Mouse (Mus musculus) hindbrain, embryonic 14.5 days (tissue): ENCODE measurements around the gene Hist2h4. TPM values are rescaled to one million over a fixed set of nuclear protein-coding genes. Genes with fewer than 3 reads are reported as not detected.
A peak's percentile ranks its signal among the peaks of the same experiment; 100 is the strongest.
"Not testable (repeated sequence)": the region's sequence is repeated elsewhere in the genome, so short reads cannot be mapped to it uniquely, and the experiment has no call there.

ENCODE experiments used
- ATAC-seq: fragments of 200-750 bp; cut with Nextera tagmentation; 2 replicates; pipeline ENCODE4 v1.8.0; 2017; ENCODE audit warnings: moderate number of reproducible peaks, mild to moderate bottlenecking, moderate TSS enrichment, moderate library complexity; ENCODE audit not compliant: low FRiP score
- DNase-seq: peaks from one replicate; pipeline ENCODE4 v3.0.0-alpha.2; 2015; ENCODE audit warnings: low spot score
- H3K27ac ChIP-seq: fragments of 300-500 bp; sonication (generic); 2 replicates; pipeline ENCODE4 v1.5.1; 2014; ENCODE audit warnings: mild to moderate bottlenecking, moderate library complexity
- H3K27me3 ChIP-seq: fragments of 300-500 bp; sonication (generic); 2 replicates; pipeline ENCODE4 v1.6.1; 2014; ENCODE audit warnings: mild to moderate bottlenecking, low read length, mixed read lengths; ENCODE audit not compliant: control insufficient read depth, insufficient read depth
- H3K36me3 ChIP-seq: fragments of 300-500 bp; sonication (generic); replicated peaks from 2 replicates; pipeline ENCODE4 v1.6.1; 2014; ENCODE audit not compliant: control insufficient read depth, insufficient read depth
- H3K4me1 ChIP-seq: fragments of 300-500 bp; sonication (generic); replicated peaks from 2 replicates; pipeline ENCODE4 v1.6.1; 2014; ENCODE audit warnings: antibody characterized with exemption, low read length, mixed read lengths; ENCODE audit not compliant: control insufficient read depth, insufficient read depth
- H3K4me2 ChIP-seq: fragments of 300-500 bp; sonication (generic); replicated peaks from 2 replicates; pipeline ENCODE4 v1.6.1; 2014; ENCODE audit warnings: mild to moderate bottlenecking, moderate library complexity
- H3K4me3 ChIP-seq: fragments of 300-500 bp; sonication (generic); replicated peaks from 2 replicates; pipeline ENCODE4 v1.5.1; 2014; ENCODE audit warnings: mild to moderate bottlenecking, low read length
- H3K9ac ChIP-seq: fragments of 300-500 bp; sonication (generic); 2 replicates; pipeline ENCODE4 v1.6.1; 2014
- H3K9me3 ChIP-seq: fragments of 300-500 bp; sonication (generic); 2 replicates; pipeline ENCODE4 v1.6.1; 2016; ENCODE audit warnings: low read length; ENCODE audit not compliant: control insufficient read depth
- WGBS: fragments of 180-500 bp; shearing (Covaris S2); extraction: QIAGEN DNeasy Blood & Tissue Kit; methylation state at CpG from one replicate; pipeline ENCODE4 v1.1.7; 2014; 5-methylcytosine and 5-hydroxymethylcytosine counted together
- polyA plus RNA-seq: library from polyadenylated mRNA; unstranded; fragments of >200 nt; fragmentation: Nextera tagmentation; extraction: Ambion mirVana; gene quantifications from 2 replicates; pipeline ENCODE4 v1.2.1, GENCODE M21; 2014

Gene Hist2h4
- polyA plus RNA-seq, 1 experiment from 2014 or later: 6.0 TPM

- no peaks in the 10 kb centered on the region for H3K27me3 ChIP-seq
- peaks cover 22% of the 10 kb centered on the region for H3K4me1 ChIP-seq
- H3K4me2 ChIP-seq: peak overlapping the region; percentile 51
- no peaks in the 10 kb centered on the region for H3K36me3 ChIP-seq
- H3K27ac ChIP-seq: peak overlapping the region; percentile 80
- H3K9ac ChIP-seq: peak overlapping the region; percentile 52
- DNase-seq (no peak), ATAC-seq (no peak)
- H3K4me3 ChIP-seq: peak overlapping the region; percentile 25
- WGBS: 70% methylated on average over 9 of the region's 9 CpGs
- no peaks in the 10 kb centered on the region for H3K9me3 ChIP-seq
Observed at GRCm38 (mm10) chr3:96240799-96241197, 22.3 kb downstream of the Hist2h4 start.

- ATAC-seq: peak; percentile 92
- peak within 1 kb of the TSS; percentile 52 for H3K9ac ChIP-seq
- H3K27me3 ChIP-seq, H3K36me3 ChIP-seq, H3K9me3 ChIP-seq: not testable (repeated sequence)
- DNase-seq: peak; percentile 67
- H3K4me3 ChIP-seq: peak within 1 kb of the TSS; percentile 27
- H3K4me1 ChIP-seq: peaks cover 22% of the 10 kb centered on the region
- peak within 1 kb of the TSS; percentile 80 for H3K27ac ChIP-seq
- 7% methylated on average over 17 of the region's 85 CpGs for WGBS
- H3K4me2 ChIP-seq: peak within 1 kb of the TSS; percentile 51
Observed at GRCm38 (mm10) chr3:96239949-96240798, 22.9 kb downstream of the Hist2h4 start, which contains the start of gene Hist2h2aa2. Hist2h2aa2 (minus strand) TSS chr3:96240276.

- Histone ChIP-seq H3K9ac (peak within 1 kb of the TSS; percentile 49; the same call in 1 of the 2 replicates), H3K4me1 (peaks cover 15% of the 10 kb centered on the region), H3K27ac (peak within 1 kb of the TSS; percentile 59; the same call in 1 of the 2 replicates), H3K4me2 (peak within 1 kb of the TSS; percentile 48), H3K4me3 (peak within 1 kb of the TSS; percentile 27)
- not testable (repeated sequence) for DNase-seq, H3K9me3 ChIP-seq, H3K27me3 ChIP-seq, H3K36me3 ChIP-seq
- WGBS: 0% methylated on average over 10 of the region's 68 CpGs
- ATAC-seq: peak; percentile 91
Observed at GRCm38 (mm10) chr3:96238954-96239793, 23.9 kb downstream of the Hist2h4 start, which contains the start of gene Hist2h3c2. Hist2h3c2 (minus strand) TSS chr3:96239127.

GRCm38 (mm10) chr3:96237904-96238511 lies 25.1 kb downstream of the Hist2h4 start:
- peak; percentile 47 for DNase-seq
- Histone ChIP-seq H3K36me3 (no peaks in the 10 kb centered on the region), H3K4me3 (peak overlapping the region; percentile 27), H3K9ac (peak overlapping the region; percentile 49; the same call in 1 of the 2 replicates), H3K9me3 (no peaks in the 10 kb centered on the region), H3K4me1 (peaks cover 12% of the 10 kb centered on the region), H3K27ac (no peak overlapping the region), H3K4me2 (peak overlapping the region; percentile 48), H3K27me3 (no peaks in the 10 kb centered on the region)
- 0% methylated on average over 12 of the region's 12 CpGs for WGBS
- no peak for ATAC-seq

GRCm38 (mm10) chr3:96237335-96237903 lies 25.7 kb downstream of the Hist2h4 start:
- Histone ChIP-seq H3K9ac (peak overlapping the region; percentile 49; the same call in 1 of the 2 replicates), H3K27me3 (no peaks in the 10 kb centered on the region), H3K4me1 (peaks cover 12% of the 10 kb centered on the region), H3K36me3 (no peaks in the 10 kb centered on the region), H3K9me3 (no peaks in the 10 kb centered on the region), H3K4me3 (peak overlapping the region; percentile 27), H3K27ac (no peak overlapping the region), H3K4me2 (peak overlapping the region; percentile 48)
- ATAC-seq (no peak), DNase-seq (no peak)
- WGBS: 31% methylated on average over 7 of the region's 7 CpGs

GRCm38 (mm10) chr3:96236834-96237334 lies 26.2 kb downstream of the Hist2h4 start:
- peak overlapping the region; percentile 48 for H3K4me2 ChIP-seq
- 85% methylated on average over 4 of the region's 4 CpGs for WGBS

GRCm38 (mm10) chr3:96235836-96236235 lies 27.3 kb downstream of the Hist2h4 start:
- H3K4me3 ChIP-seq: no peak overlapping the region

More at GRCm38 (mm10) chr3:96236834-96237334, 26.2 kb downstream of the Hist2h4 start:
- no peak overlapping the region for H3K9ac ChIP-seq
- ATAC-seq (no peak), DNase-seq (no peak)
- H3K36me3 ChIP-seq: no peaks in the 10 kb centered on the region
- H3K9me3 ChIP-seq: no peaks in the 10 kb centered on the region
- no peak overlapping the region for H3K4me3 ChIP-seq
- H3K27ac ChIP-seq: no peak overlapping the region
- peaks cover 12% of the 10 kb centered on the region for H3K4me1 ChIP-seq
- H3K27me3 ChIP-seq: no peaks in the 10 kb centered on the region

GRCm38 (mm10) chr3:96234914-96235313 lies 28.2 kb downstream of the Hist2h4 start:
- Histone ChIP-seq H3K4me2 (no peak overlapping the region), H3K27me3 (no peaks in the 10 kb centered on the region), H3K9me3 (no peaks in the 10 kb centered on the region), H3K9ac (no peak overlapping the region), H3K36me3 (no peaks in the 10 kb centered on the region), H3K4me3 (no peak overlapping the region), H3K27ac (no peak overlapping the region), H3K4me1 (peaks cover 8% of the 10 kb centered on the region)
- DNase-seq (no peak), ATAC-seq (no peak)
- WGBS: 94% methylated on average over 2 of the region's 2 CpGs

More at GRCm38 (mm10) chr3:96235836-96236235, 27.3 kb downstream of the Hist2h4 start:
- no peak overlapping the region for H3K27ac ChIP-seq
- H3K36me3 ChIP-seq: no peaks in the 10 kb centered on the region
- no peak overlapping the region for H3K4me2 ChIP-seq
- no peaks in the 10 kb centered on the region for H3K9me3 ChIP-seq
- no peaks in the 10 kb centered on the region for H3K27me3 ChIP-seq
- H3K9ac ChIP-seq: no peak overlapping the region
- DNase-seq (no peak), ATAC-seq (no peak)
- H3K4me1 ChIP-seq: peaks cover 11% of the 10 kb centered on the region
- 78% methylated on average over 3 of the region's 3 CpGs for WGBS
